Mouse (Mus musculus) myocyte (in vitro differentiated cells): ENCODE measurements at regions not wholly inside any gene's neighbourhood (a gene's known extent, or its start where the extent isn't known, plus 50 kb on each side); places are given as distances from the start of the nearest gene placed in this dataset.

ENCODE experiments used
- E2F4 ChIP-seq: IDR thresholded peaks from one replicate; pipeline ENCODE4 v1.6.1; 2011; ENCODE audit warnings: mild to moderate bottlenecking, control low read depth, moderate library complexity; ENCODE audit not compliant: insufficient read depth
- MAX ChIP-seq: IDR thresholded peaks from one replicate; pipeline ENCODE4 v1.6.1; 2011; ENCODE audit warnings: low read depth, mild to moderate bottlenecking, control low read depth
- MYOG ChIP-seq, 3 experiments: IDR thresholded peaks; one replicate each; pipeline ENCODE4 v1.6.1; 2011; ENCODE audit warnings: control low read depth in 2 of 3, low read depth in 2 of 3, mild to moderate bottlenecking in 2 of 3; ENCODE audit not compliant: insufficient read length in 2 of 3, control insufficient read depth in 1 of 3, insufficient read depth in 1 of 3
- POLR2A ChIP-seq: IDR thresholded peaks from one replicate; pipeline ENCODE4 v1.6.1; 2011; ENCODE audit warnings: low read depth, mild to moderate bottlenecking, control low read depth, moderate library complexity; ENCODE audit not compliant: insufficient read length
- POLR2AphosphoS2 ChIP-seq: IDR thresholded peaks from one replicate; pipeline ENCODE4 v1.6.1; 2011; ENCODE audit warnings: low read depth, control low read depth; ENCODE audit not compliant: insufficient read length
- TCF12 ChIP-seq: IDR thresholded peaks from one replicate; pipeline ENCODE4 v1.6.1; 2011; ENCODE audit warnings: mild to moderate bottlenecking, control low read depth; ENCODE audit not compliant: poor library complexity, insufficient read depth, severe bottlenecking
- USF1 ChIP-seq: IDR thresholded peaks from one replicate; pipeline ENCODE4 v1.6.1; 2011; ENCODE audit warnings: low read depth, mild to moderate bottlenecking, control low read depth, moderate library complexity

DNA sequence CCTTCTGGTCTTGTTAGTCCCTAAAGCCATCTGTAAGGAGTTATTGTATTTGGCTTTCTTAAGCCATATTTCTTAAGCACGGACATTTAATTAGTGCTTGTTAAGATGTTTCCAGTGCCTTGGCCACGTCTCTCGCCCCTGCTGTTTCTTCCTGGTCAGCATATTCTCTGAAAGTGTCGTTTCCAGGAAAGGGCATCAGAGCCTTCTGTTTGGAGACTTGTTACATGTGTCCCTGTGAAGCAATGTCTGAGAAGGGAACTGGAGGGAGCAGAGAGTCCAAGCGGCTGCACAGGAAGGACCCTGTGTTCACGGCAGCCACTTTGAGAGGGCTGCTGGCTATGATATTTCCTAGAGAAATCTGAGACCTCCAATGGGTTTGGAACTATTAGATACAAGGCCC lies 320.7 kb downstream of the Mtx2 start:
- TF ChIP-seq MAX (no peak), USF1 (no peak), POLR2A (no peak), POLR2AphosphoS2 (no peak), TCF12 (no peak), E2F4 (no peak), MYOG (IDR thresholded peaks at IDR 0.05; ENCODE audit: control insufficient read depth in 1 of 3, insufficient read depth in 1 of 3, insufficient read length in 2 of 3, low read depth in 2 of 3) (no peak)
